Mouse (Mus musculus): ENCODE data around the gene Ncbp3.

DNA sequence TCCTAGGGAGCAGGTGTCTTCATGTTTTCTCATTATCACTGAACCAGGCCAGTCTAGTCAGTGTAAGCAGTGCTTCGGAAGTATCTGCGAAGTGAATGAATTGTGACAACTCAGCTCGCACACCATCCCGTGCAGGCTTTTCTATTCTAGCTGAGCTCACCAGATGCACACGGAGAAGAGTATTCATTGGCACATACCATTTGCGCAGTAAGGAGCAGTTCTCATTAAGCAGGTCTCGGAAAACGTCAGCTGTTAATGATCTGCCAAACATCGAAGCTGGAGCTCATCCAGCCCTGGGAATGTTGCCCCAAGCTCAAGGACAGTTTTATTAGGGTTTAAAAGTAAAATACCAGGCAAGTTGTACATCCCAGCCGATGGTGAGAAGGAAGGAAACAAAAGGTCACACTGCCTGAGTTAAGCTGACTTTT lies 37.2 kb downstream of the Ncbp3 start:
- no peak for TF ChIP-seq CTCF (IDR thresholded peaks at IDR 0.05; ENCODE audit: insufficient read depth, low read depth, low read length)
- no peak for TF ChIP-seq POLR2A (IDR thresholded peaks at IDR 0.05; ENCODE audit: insufficient read depth, low read depth, low read length)
